Mouse (Mus musculus): ENCODE data around the gene Gm20388.

Gm20388 gene

GRCm38 (mm10) chr8:122903002-122903401 is 2992.4 kb downstream of the Gm20388 start:
- intact Hi-C loops (cut with DNase I), result no loop called here

- intact Hi-C loops (cut with DNase I), result no loop called here
These were observed 2993.9 kb downstream of the Gm20388 start for GRCm38 (mm10) chr8:122904496-122904895.

DNA sequence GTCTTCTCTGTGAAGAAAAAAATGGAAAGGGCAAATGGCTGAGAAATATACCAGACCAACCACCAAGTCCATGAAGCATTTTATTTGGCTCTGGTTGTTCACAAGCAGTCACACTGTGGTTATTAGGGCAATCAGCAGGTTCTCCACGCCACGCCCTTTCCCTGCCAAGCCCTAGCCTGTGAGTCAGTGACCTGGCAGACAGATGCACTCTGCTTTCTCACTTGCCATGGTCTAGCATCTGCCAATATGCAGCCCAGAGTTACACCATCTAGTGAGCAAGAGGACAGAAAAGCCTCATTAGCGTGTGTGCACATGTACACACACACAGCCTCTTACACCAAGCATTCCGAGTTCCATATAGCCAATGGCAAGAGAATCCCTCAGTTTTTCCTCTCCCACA is 2994.7 kb downstream of the Gm20388 start:
- intact Hi-C loops (cut with DNase I), result loop anchor here (5.0 kb wide), 3 partner anchors 37 to 197 kb away; partner anchors contain the start of genes Ankrd11 and Rpl13

DNA sequence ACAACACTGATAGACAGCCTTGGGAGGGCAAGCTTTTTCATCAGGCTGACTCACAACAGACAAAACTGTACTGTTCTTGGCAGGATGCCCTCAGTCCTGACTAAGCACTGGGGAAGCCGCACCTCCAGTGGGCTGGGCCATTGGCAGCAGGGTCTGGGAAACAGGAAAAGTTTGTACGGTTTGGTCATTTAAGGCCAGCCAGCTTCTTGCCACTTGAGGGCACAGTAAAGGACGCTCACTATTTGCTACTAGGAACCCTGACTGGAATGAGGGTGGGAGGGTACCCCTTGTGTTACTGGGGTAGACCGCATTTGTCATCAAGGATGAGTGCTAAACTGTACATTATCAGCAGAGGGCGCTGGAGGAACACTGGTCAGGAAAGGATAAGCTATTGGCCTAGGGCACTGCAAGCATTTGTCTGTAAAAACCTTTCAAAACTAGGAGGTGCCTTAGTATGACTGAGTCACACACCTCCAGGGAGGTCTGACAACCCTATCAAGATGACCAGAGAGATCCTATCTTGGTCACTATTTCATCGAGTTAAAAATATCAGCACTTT is 2995.9 kb downstream of the Gm20388 start:
- intact Hi-C loops (cut with DNase I), result loop anchor here (2.0 to 5.0 kb wide), 4 partner anchors 36 to 196 kb away; partner anchors contain the start of genes Ankrd11 and Rpl13

GRCm38 (mm10) chr8:122912150-122912549 is 3001.5 kb downstream of the Gm20388 start:
- intact Hi-C loops (cut with DNase I), result no loop called here

DNA sequence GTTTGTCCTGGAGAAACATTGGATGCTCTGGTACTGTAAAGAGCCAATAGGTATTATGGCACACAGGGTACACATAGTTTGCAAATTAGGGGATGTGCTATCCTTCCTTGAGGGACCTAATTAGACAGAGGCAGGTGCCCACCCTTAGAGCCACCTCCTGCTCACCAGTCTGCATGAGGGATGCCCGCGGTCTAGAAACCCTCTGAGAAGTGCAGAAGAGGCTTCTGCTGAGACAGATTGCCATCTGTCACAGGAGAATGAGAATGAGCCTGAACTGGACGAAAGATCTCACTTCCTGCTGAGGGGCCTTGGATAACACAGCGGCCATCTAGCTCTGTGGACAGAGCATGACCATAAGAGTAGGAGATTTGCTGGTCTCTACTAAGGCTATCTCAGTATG is 3002.2 kb downstream of the Gm20388 start:
- intact Hi-C loops (cut with DNase I), result no loop called here

DNA sequence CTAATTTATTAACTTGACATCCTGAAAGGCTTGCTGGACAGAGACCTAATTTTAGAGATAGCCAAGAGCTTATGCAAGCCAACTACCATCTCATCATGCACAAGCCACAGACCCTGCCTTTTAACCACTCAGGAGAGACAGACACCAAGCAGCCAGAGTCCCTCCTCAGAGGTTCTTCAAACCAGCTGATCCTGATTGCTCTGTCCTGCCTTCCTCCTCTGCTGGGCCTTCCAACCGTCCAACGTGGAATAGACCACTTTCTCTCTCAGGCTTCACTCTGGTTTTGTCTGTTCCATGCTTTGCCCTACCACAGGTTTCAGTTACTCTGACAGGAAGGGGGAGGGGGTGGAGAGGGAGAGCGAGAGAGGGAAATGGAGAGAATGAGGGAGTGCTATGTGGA is 3006.1 kb downstream of the Gm20388 start:
- intact Hi-C loops (cut with DNase I), result no loop called here

- intact Hi-C loops (cut with DNase I), result no loop called here
These were observed 3007.1 kb downstream of the Gm20388 start for GRCm38 (mm10) chr8:122917531-122918392.

DNA sequence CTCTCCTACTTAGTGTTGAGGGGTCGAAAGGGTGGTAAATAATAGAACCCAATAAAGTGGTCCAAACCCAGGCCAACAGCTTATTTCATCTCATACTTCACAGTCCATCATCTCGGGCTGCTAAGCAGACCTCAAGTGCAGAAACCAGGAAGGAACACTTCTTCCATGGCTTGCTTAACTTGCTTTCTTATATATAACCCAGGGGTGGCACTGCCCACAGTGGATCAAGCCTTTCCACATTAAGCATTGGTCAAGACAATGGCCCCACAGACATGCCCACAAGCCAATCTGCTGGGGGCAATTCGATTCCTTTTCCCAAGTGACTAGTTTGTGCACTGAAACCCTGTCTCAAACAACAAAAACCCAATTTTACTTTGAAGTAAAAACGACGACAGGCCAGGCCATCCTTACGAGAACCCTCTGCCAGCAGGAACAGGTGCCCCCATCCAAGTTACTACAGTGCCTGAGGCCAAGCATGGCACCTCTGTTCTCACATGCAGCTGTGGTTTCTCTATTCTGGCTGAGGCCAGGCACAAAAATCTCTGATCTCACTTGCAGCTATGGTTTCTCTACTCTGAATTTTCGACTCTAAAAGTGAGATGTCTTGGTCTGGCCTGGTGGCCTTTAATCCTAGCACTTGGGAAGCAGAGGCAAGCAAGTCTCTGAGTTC is 3007.9 kb downstream of the Gm20388 start:
- intact Hi-C loops (cut with DNase I), result no loop called here

GRCm38 (mm10) chr8:122920890-122921289 is 3010.2 kb downstream of the Gm20388 start:
- intact Hi-C loops (cut with DNase I), result no loop called here

GRCm38 (mm10) chr8:122922945-122923344 is 3012.3 kb downstream of the Gm20388 start:
- intact Hi-C loops (cut with DNase I), result no loop called here

GRCm38 (mm10) chr8:122923431-122924090 is 3012.9 kb downstream of the Gm20388 start:
- intact Hi-C loops (cut with DNase I), result no loop called here

- intact Hi-C loops (cut with DNase I), result no loop called here
These were observed 3013.4 kb downstream of the Gm20388 start for GRCm38 (mm10) chr8:122924091-122924490.

DNA sequence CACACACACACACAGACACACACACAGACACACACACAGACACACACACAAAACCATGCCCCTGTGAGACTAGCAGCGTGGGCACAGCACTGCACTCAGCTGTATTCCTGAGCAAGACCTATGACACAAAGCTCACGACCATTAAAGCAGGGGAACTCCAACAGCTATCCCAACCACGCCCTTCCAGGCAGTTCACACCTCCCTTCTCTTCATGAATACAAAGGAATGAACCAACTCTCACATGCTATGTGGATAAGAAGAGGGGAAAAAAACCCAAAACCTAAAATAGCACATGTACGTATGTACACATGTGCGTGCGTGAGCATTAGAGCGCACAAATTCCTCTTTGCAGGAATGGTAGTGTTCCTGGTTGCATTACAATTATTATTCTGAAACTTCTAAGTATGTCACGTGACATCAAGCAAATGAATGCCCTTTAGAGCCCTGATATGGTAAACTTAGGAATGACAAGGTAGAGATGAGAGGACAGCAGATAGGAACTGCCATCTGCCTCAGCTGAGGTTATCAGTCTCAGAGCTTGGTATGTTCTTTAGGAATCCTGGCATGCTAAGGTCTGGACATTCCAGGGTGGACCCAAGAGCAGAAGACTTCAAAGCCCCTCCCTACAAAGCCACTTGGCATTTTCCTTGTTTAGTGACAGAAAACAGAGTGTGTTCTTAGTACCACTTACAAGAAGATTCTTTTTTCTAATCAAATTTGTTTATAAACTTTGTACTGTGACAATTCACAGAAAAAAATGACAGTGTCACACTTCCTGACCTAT is 3015.5 kb downstream of the Gm20388 start:
- intact Hi-C loops (cut with DNase I), result no loop called here

- intact Hi-C loops (cut with DNase I), result no loop called here
These were observed 3016.1 kb downstream of the Gm20388 start for GRCm38 (mm10) chr8:122926782-122927181.

GRCm38 (mm10) chr8:122927841-122928240 is 3017.2 kb downstream of the Gm20388 start:
- intact Hi-C loops (cut with DNase I), result no loop called here

DNA sequence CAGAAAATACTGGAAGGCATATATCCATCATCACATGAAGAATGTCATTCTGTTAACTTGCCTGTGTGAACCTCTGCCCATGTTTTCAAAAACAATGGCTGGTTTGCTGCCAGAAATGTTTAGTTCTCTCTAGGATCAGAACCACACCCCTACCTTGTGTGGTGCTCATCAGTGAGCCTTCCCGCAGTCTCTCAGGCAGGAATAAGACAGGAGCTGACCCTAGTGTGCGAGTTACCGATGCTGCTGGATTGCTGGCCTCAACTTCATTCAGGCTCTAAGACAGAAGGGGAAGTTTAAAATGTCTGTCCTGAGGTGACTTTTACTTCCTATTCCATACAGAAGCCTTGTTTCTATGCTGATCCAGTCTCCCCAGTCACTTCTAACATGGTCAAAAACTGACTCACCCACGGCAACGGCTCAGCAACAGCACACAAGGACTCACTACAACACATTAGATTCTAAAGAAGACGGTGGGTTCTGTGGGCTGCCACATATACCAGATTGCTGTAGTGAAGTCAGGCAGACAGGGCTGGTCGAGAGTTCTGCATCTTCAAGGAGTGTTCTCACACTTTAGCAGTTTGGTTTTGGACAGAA is 3018.1 kb downstream of the Gm20388 start:
- intact Hi-C loops (cut with DNase I), result no loop called here

DNA sequence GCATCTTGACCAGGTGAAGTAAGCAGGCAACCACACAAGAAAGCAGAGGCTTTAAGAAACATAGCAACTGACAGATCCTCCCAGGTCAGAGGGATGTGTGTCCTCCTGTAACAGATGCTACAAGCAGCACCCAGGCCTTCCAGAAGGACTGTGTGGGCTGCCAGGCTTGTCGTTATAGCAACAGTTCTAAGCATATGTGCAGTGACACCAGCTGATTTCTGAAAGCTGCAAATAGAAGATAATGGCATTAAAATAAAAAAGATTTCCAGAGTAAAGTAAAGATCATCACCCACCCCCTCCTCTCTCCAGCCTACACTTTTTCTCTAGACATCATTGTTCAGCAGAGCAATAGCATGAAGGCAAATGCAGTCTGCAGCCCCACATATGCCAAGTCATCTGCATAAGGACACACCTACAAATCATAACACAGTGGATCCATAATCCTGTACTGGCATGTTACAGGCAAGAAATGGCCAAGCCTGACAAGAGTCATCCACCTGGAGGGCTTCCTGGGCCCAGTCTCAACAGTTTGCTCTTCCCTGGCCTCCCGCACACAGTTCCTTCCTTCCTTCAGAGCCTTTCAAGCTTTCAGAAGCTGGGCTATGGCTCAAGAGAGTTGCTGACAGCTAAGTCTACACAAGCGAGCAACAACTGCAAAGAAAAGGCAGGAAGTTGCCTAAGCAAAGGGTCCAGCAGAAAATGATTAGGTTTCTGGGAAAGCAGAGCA is 3021.4 kb downstream of the Gm20388 start:
- intact Hi-C loops (cut with DNase I), result no loop called here

GRCm38 (mm10) chr8:122932561-122932959 is 3021.9 kb downstream of the Gm20388 start:
- intact Hi-C loops (cut with DNase I), result no loop called here

DNA sequence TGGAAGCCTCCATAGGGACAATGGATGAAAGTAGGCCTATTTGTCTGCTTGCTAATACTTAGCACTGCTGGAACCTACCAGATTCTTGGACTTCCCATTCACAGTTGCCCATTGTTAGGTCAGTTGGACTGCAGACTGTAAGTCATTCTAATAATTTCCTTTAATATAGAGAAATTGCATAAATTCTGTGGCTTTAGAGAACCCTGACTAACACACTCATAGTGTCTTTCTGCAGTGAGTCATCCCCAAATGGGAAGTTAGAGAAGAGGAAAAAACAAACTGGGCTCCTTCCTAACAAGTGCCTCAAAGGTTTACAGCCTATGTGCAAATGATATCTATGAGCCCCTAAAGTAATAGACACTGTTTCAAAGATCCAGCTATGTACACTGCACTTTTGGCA is 3023.3 kb downstream of the Gm20388 start:
- intact Hi-C loops (cut with DNase I), result no loop called here

All from adrenal gland (tissue).